ENCODE assay signal across 10 mouse cellular contexts in genomic region chr19:15838327-15838726, GRCm38 (mm10).
A peak's percentile ranks its signal among the peaks of the same experiment; 100 is the strongest.
DNase-seq lines count a peak whose midpoint lies in the region; ATAC-seq and TF ChIP-seq lines count a peak whose summit lies in the region.
"Had no signal": no experiment of that assay in that cellular context is flagged by ENCODE, and none has a peak within 500 bp of the region (broad histone marks: within the 10 kb centered on the region; RNA-seq: fewer than 3 reads in every experiment).

No protein-coding gene starts in this region.

- no peak overlapping the region for H3K9ac ChIP-seq in liver, postnatal 0 days (replicated peaks)
- no peak overlapping the region for H3K9ac ChIP-seq in liver, embryonic 12.5 days
- H3K9ac ChIP-seq in forebrain, embryonic 15.5 days (replicated peaks) = no peak overlapping the region
- no peak overlapping the region for H3K9ac ChIP-seq in midbrain, embryonic 15.5 days
- H3K9ac ChIP-seq: embryonic facial prominence, embryonic 15.5 days had no signal

- DNase-seq in cerebellum, postnatal 14 days = peak; percentile 24 to 33
- DNase-seq in cerebellum, adult 2 months = no peak
- DNase-seq in liver, postnatal 0 days = no peak
- DNase-seq in heart, adult 9 months (ENCODE audit: low spot score in 2 of 2) = no peak
- no peak for DNase-seq in adrenal gland, adult (ENCODE audit: inconsistent age in 2 of 2, low spot score in 1 of 2)

- no peak overlapping the region for H3K4me3 ChIP-seq in cerebellum, adult 2 months (replicated peaks; ENCODE audit: insufficient read depth, low read depth, low read length)
- H3K4me3 ChIP-seq in liver, postnatal 0 days (ENCODE audit: low read depth, low read length) = no peak overlapping the region
- H3K4me3 ChIP-seq in liver, embryonic 12.5 days = no peak overlapping the region
- H3K4me3 ChIP-seq in forebrain, embryonic 15.5 days = no peak overlapping the region
- no peak overlapping the region for H3K4me3 ChIP-seq in midbrain, embryonic 15.5 days
- H3K4me3 ChIP-seq: embryonic facial prominence, embryonic 15.5 days had no signal

- no peak for ATAC-seq in liver, postnatal 0 days
- ATAC-seq in liver, embryonic 12.5 days = no peak
- peak; percentile 65 for ATAC-seq in forebrain, embryonic 15.5 days (replicated peaks)
- ATAC-seq in midbrain, embryonic 15.5 days (replicated peaks) = peak; percentile 57
- ATAC-seq: inflammation-experienced regulatory T-cells, adult 6 months had no signal

- no peaks in the 10 kb centered on the region for H3K27me3 ChIP-seq in cerebellum, adult 2 months (ENCODE audit: control insufficient read depth, insufficient read depth, low read length)
- no peaks in the 10 kb centered on the region for H3K27me3 ChIP-seq in liver, postnatal 0 days (ENCODE audit: insufficient read depth, low read length)
- no peaks in the 10 kb centered on the region for H3K27me3 ChIP-seq in liver, embryonic 12.5 days (replicated peaks)
- 0 out of 2 replicates have a peak, but pooled peaks cover 5% of the 10 kb centered on the region for H3K27me3 ChIP-seq in forebrain, embryonic 15.5 days
- H3K27me3 ChIP-seq in midbrain, embryonic 15.5 days (replicated peaks) = no peaks in the 10 kb centered on the region
- H3K27me3 ChIP-seq: embryonic facial prominence, embryonic 15.5 days had no signal

- H3K4me1 ChIP-seq in cerebellum, adult 2 months (ENCODE audit: control insufficient read depth, insufficient read depth, low read length) = no peaks in the 10 kb centered on the region
- peaks cover 7% of the 10 kb centered on the region; the same call in 1 of the 2 replicates for H3K4me1 ChIP-seq in liver, postnatal 0 days (ENCODE audit: insufficient read depth)
- H3K4me1 ChIP-seq in liver, embryonic 12.5 days = peaks cover 22% of the 10 kb centered on the region
- H3K4me1 ChIP-seq in forebrain, embryonic 15.5 days = peaks cover 30% of the 10 kb centered on the region
- H3K4me1 ChIP-seq in midbrain, embryonic 15.5 days = peaks cover 29% of the 10 kb centered on the region

- TF ChIP-seq EP300 in liver, postnatal 0 days (IDR thresholded peaks at IDR 0.05; ENCODE audit: low read depth) = no peak

- H3K27ac ChIP-seq in cerebellum, adult 2 months (ENCODE audit: insufficient read depth, low read length) = no peak overlapping the region
- peak overlapping the region; percentile 69 for H3K27ac ChIP-seq in liver, postnatal 0 days (ENCODE audit: low read depth)
- no peak overlapping the region for H3K27ac ChIP-seq in liver, embryonic 12.5 days
- H3K27ac ChIP-seq in forebrain, embryonic 15.5 days (replicated peaks) = peak overlapping the region; percentile 80
- peak overlapping the region; percentile 70; the same call in 1 of the 2 replicates for H3K27ac ChIP-seq in midbrain, embryonic 15.5 days

- TF ChIP-seq CTCF in cerebellum, adult 2 months (IDR thresholded peaks at IDR 0.05; ENCODE audit: borderline replicate concordance, insufficient read depth, low read depth, low read length) = no peak
- TF ChIP-seq CTCF in liver, postnatal 0 days (IDR thresholded peaks at IDR 0.05; ENCODE audit: low read depth) = no peak

- TF ChIP-seq POLR2A in cerebellum, adult 2 months (IDR thresholded peaks at IDR 0.05; ENCODE audit: borderline replicate concordance, insufficient read depth, low read length) = no peak

- H3K36me3 ChIP-seq in liver, postnatal 0 days (replicated peaks; ENCODE audit: insufficient read depth, low read length) = no peaks in the 10 kb centered on the region
- H3K36me3 ChIP-seq in liver, embryonic 12.5 days = no peaks in the 10 kb centered on the region
- H3K36me3 ChIP-seq in forebrain, embryonic 15.5 days = no peaks in the 10 kb centered on the region
- no peaks in the 10 kb centered on the region for H3K36me3 ChIP-seq in midbrain, embryonic 15.5 days (replicated peaks)
- H3K36me3 ChIP-seq: embryonic facial prominence, embryonic 15.5 days had no signal

- H3K4me2 ChIP-seq in liver, postnatal 0 days (ENCODE audit: low read depth, low read length) = no peak overlapping the region
- H3K4me2 ChIP-seq in liver, embryonic 12.5 days = no peak overlapping the region
- H3K4me2 ChIP-seq in forebrain, embryonic 15.5 days (replicated peaks) = no peak overlapping the region
- H3K4me2 ChIP-seq in midbrain, embryonic 15.5 days = no peak overlapping the region
- H3K4me2 ChIP-seq: embryonic facial prominence, embryonic 15.5 days had no signal

- H3K9me3 ChIP-seq in liver, postnatal 0 days (ENCODE audit: low read length) = no peaks in the 10 kb centered on the region
- H3K9me3 ChIP-seq in liver, embryonic 12.5 days (replicated peaks) = no peaks in the 10 kb centered on the region
- no peaks in the 10 kb centered on the region for H3K9me3 ChIP-seq in forebrain, embryonic 15.5 days
- no peaks in the 10 kb centered on the region for H3K9me3 ChIP-seq in midbrain, embryonic 15.5 days
- H3K9me3 ChIP-seq: embryonic facial prominence, embryonic 15.5 days had no signal

- WGBS in cerebellum, adult 2 months = 10% methylated on average over 5 of the region's 5 CpGs
- 52% methylated on average over 5 of the region's 5 CpGs for WGBS in liver, postnatal 0 days (ENCODE audit: insufficient replicate concordance)
- 33% methylated on average over 5 of the region's 5 CpGs for WGBS in liver, embryonic 12.5 days (ENCODE audit: insufficient replicate concordance)
- WGBS in forebrain, embryonic 15.5 days = 6% methylated on average over 5 of the region's 5 CpGs
- 21% methylated on average over 5 of the region's 5 CpGs for WGBS in midbrain, embryonic 15.5 days

Comparison
In these comparisons a context has a peak if more than half of its experiments do, and no peak if none do; other contexts are left out.
1. DNase-seq: peak in cerebellum, postnatal 14 days (2 of 2); none in cerebellum, adult 2 months (0 of 2), liver, postnatal 0 days (single experiment), heart, adult 9 months (0 of 2) and adrenal gland, adult (0 of 2).
2. H3K27ac ChIP-seq: peak in liver, postnatal 0 days (single experiment), forebrain, embryonic 15.5 days (single experiment) and midbrain, embryonic 15.5 days (single experiment); none in cerebellum, adult 2 months (single experiment) and liver, embryonic 12.5 days (single experiment).
3. ATAC-seq: peak in forebrain, embryonic 15.5 days (single experiment) and midbrain, embryonic 15.5 days (single experiment); none in liver, postnatal 0 days (single experiment) and liver, embryonic 12.5 days (single experiment).